Mouse (Mus musculus) liver, adult 2 months (tissue): ENCODE data around the gene Hmga2.

Experiments
- CTCF ChIP-seq: fragments of 200-500 bp; IDR thresholded peaks from 2 replicates; pipeline ENCODE4 v1.5.1; 2011; ENCODE audit warnings: low read depth, low read length, control low read depth
- POLR2A ChIP-seq: fragments of 200-500 bp; IDR thresholded peaks from 2 replicates; pipeline ENCODE4 v1.6.1; 2011; ENCODE audit warnings: low read length, control low read depth; ENCODE audit not compliant: insufficient read depth; ENCODE audit errors: extremely low read depth

GRCm38 (mm10) chr10:120461769-120462168, 14.5 kb downstream of the Hmga2 start:
- TF ChIP-seq CTCF (no peak), POLR2A (no peak)
